Mouse (Mus musculus): ENCODE measurements at regions not wholly inside any gene's neighbourhood (a gene's known extent, or its start where the extent isn't known, plus 50 kb on each side); places are given as distances from the start of the nearest gene placed in this dataset.

- no peak for TF ChIP-seq GATA1 (IDR thresholded peaks at IDR 0.05; ENCODE audit: low read length)
- no peak for TF ChIP-seq TAL1 (IDR thresholded peaks at IDR 0.05; ENCODE audit: low read length)
Observed at GRCm38 (mm10) chr1:193673236-193673830, 303.2 kb upstream of the Camk1g start.
